Mouse (Mus musculus) neural tube, embryonic 11.5 days (tissue): Measurements from ENCODE around the gene Cadm2. TPM values are rescaled to one million over a fixed set of nuclear protein-coding genes. Genes with fewer than 3 reads are reported as not detected.
A peak's percentile ranks its signal among the peaks of the same experiment; 100 is the strongest.

Source experiments
- ATAC-seq: fragments of 200-750 bp; cut with Nextera tagmentation; 2 replicates; pipeline ENCODE4 v1.8.0; 2017; ENCODE audit warnings: moderate number of reproducible peaks, mild to moderate bottlenecking, moderate TSS enrichment, moderate library complexity; ENCODE audit not compliant: insufficient read depth, low FRiP score, low TSS enrichment
- DNase-seq: peaks from one replicate; pipeline ENCODE4 v3.0.0-alpha.2; 2015; ENCODE audit warnings: low spot score
- H3K27ac ChIP-seq: fragments of 300-500 bp; sonication (generic); 2 replicates; pipeline ENCODE4 v1.5.1; 2014; ENCODE audit warnings: low read depth, mild to moderate bottlenecking, low read length
- H3K27me3 ChIP-seq: fragments of 300-500 bp; sonication (generic); 2 replicates; pipeline ENCODE4 v1.6.1; 2014; ENCODE audit warnings: mild to moderate bottlenecking, low read length, mixed read lengths; ENCODE audit not compliant: control insufficient read depth, insufficient read depth
- H3K36me3 ChIP-seq: fragments of 300-500 bp; sonication (generic); 2 replicates; pipeline ENCODE4 v1.6.1; 2014; ENCODE audit warnings: mild to moderate bottlenecking, low read length, moderate library complexity, mixed read lengths; ENCODE audit not compliant: control insufficient read depth, insufficient read depth
- H3K4me1 ChIP-seq: fragments of 300-500 bp; sonication (generic); 2 replicates; pipeline ENCODE4 v1.6.1; 2014; ENCODE audit warnings: low read length, mixed read lengths; ENCODE audit not compliant: control insufficient read depth, insufficient read depth
- H3K4me2 ChIP-seq: fragments of 300-500 bp; sonication (generic); 2 replicates; pipeline ENCODE4 v1.6.1; 2014; ENCODE audit warnings: low read depth, mild to moderate bottlenecking, moderate library complexity
- H3K4me3 ChIP-seq: fragments of 300-500 bp; sonication (generic); 2 replicates; pipeline ENCODE4 v1.5.1; 2014; ENCODE audit warnings: low read depth, low read length
- H3K9ac ChIP-seq: fragments of 300-500 bp; sonication (generic); 2 replicates; pipeline ENCODE4 v1.6.1; 2014; ENCODE audit warnings: mild to moderate bottlenecking, low read length
- H3K9me3 ChIP-seq: fragments of 300-500 bp; sonication (generic); 2 replicates; pipeline ENCODE4 v1.6.1; 2016; ENCODE audit warnings: low read length; ENCODE audit not compliant: control insufficient read depth
- WGBS: fragments of 180-500 bp; shearing (Covaris S2); extraction: QIAGEN DNeasy Blood & Tissue Kit; methylation state at CpG from one replicate; pipeline ENCODE4 v1.1.7; 2014; 5-methylcytosine and 5-hydroxymethylcytosine counted together
- polyA plus RNA-seq: library from polyadenylated mRNA; unstranded; fragments of >200 nt; fragmentation: Nextera tagmentation; extraction: Ambion mirVana; gene quantifications from 2 replicates; pipeline ENCODE4 v1.2.1, GENCODE M21; 2014

Cadm2 gene
- polyA plus RNA-seq, 1 experiment from 2014 or later = 5.2 TPM

DNA sequence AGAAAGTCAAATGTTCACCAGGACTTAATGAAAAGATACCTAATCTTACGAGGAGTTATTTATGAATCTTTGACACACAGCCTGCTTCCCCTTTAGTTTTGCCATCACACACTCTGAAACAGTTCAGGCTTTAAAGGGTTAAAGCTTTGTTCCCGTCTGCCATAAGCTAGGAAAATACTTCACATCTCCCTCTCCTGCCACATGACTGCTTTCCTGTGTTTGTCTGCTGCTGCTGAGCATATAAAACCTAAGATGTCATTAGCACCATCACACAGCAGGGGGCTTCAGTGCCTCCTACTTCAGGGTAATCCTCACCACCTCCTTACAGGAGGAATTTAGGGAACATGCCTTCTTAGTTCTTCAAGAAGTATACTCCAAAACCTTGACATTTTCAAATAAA lies 6.8 kb downstream of the Cadm2 start:
- Histone ChIP-seq H3K4me3 (no peak overlapping the region), H3K4me2 (no peak overlapping the region), H3K36me3 (no peaks in the 10 kb centered on the region), H3K4me1 (no peaks in the 10 kb centered on the region), H3K9me3 (no peaks in the 10 kb centered on the region), H3K9ac (no peak overlapping the region), H3K27me3 (no peaks in the 10 kb centered on the region), H3K27ac (no peak overlapping the region)
- WGBS = 26% methylated on average over 2 of the region's 2 CpGs
- DNase-seq = peak; percentile 59
- ATAC-seq = no peak

DNA sequence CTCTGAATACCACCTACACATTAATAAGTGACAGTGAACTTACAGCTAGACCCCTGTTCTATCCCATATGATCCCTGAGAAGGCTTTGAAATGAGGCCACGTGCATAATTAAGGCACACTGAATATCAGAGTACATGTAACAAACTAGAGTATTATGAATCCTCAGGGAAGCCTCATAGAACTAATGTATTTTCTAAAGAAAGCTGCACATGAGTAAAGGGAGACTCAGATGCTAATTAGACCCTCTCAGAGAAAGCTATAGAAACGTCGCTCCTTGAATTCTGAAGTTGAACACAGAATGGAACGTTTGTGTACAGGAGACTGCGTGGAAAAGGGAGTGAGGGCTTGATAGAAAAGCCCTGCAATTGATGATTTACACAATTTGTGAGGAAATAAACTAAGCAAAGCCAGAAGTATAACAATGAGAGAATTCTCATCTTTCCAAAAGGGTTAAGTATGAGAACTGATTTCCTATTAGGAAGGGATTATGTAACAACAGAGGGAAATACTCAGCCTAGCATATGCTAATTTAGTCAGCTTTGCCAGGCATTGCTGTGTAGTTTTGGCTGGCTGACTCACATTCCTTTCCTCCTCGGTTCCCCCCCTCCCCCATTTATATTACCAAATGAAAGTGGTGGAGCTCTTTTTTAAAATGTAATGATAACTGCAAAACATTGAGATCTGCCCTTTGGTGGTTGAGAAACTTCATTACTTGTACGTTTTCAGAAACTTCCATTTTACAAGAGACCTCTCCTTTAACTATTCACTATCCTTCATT lies 9.6 kb downstream of the Cadm2 start:
- Histone ChIP-seq H3K9ac (no peak overlapping the region), H3K9me3 (no peaks in the 10 kb centered on the region), H3K4me1 (no peaks in the 10 kb centered on the region), H3K4me3 (no peak overlapping the region), H3K4me2 (no peak overlapping the region), H3K36me3 (no peaks in the 10 kb centered on the region), H3K27me3 (no peaks in the 10 kb centered on the region), H3K27ac (no peak overlapping the region)
- DNase-seq (no peak), ATAC-seq (no peak)
- 38% methylated on average over 7 of the region's 7 CpGs for WGBS

DNA sequence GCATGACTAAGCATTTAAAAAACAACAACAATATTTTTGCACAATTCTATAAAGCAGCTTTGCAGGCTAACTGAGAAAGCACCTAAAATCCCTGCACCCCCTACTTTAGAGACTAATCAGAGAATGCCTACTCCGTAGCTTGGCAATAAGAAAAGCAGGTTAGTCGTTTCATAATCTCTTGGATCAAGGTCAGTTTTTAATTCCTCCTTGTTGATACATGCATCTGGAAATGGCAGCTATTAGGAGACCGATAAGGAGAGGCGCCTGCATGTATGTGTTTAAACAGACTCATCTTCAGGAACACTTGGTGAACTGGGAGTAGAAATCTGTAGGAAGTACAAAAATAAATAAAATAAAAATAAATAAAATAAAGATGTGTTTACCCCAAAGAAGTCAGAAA lies 11.6 kb downstream of the Cadm2 start:
- no peaks in the 10 kb centered on the region for H3K27me3 ChIP-seq
- no peak overlapping the region for H3K4me3 ChIP-seq
- ATAC-seq = no peak
- H3K9me3 ChIP-seq = no peaks in the 10 kb centered on the region
- no peak overlapping the region for H3K27ac ChIP-seq
- 83% methylated on average over 4 of the region's 4 CpGs for WGBS
- no peaks in the 10 kb centered on the region for H3K4me1 ChIP-seq
- H3K9ac ChIP-seq = no peak overlapping the region
- no peak for DNase-seq
- H3K4me2 ChIP-seq = no peak overlapping the region
- no peaks in the 10 kb centered on the region for H3K36me3 ChIP-seq

DNA sequence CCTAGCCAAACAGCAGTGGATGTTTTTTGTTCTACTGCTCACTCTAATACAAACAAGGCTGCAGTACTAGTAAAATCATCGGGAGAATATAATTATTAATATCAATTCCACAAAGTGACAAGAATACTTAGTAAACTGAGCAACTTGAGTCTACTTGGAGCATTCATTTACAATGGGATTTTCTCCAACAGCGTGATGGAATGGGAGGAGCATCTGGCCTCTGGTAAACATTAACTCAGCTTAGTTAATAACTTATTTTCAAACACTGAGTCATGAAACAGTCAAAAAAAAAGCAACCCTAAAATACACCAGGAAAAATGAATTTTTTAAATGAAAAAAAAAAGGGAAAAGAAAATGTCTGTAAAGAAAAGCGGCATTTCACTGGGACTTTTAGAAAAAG lies 12.2 kb downstream of the Cadm2 start:
- ATAC-seq = no peak
- Histone ChIP-seq H3K4me2 (no peak overlapping the region), H3K9ac (no peak overlapping the region), H3K27me3 (no peaks in the 10 kb centered on the region), H3K27ac (no peak overlapping the region), H3K36me3 (no peaks in the 10 kb centered on the region), H3K9me3 (no peaks in the 10 kb centered on the region), H3K4me3 (no peak overlapping the region), H3K4me1 (no peaks in the 10 kb centered on the region)
- 78% methylated on average over 3 of the region's 3 CpGs for WGBS
- DNase-seq = no peak

DNA sequence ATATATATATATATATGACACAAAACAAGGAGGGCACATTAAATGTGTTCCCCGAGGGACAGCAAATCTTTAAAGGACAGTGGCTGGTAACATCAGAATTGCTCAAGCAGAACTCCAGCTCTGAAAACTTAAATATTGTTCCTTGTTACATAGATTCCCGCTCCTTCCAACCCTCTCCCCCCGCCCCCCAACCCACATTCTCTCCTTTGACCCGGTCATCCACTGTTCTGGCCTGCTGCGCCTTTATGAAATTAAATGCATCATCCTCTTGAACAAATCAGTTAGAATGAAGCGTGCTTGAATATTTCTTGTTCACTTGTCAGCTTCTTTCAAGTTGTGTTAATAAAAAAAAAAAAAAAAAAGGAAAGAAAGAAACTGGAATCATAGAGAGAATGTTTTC lies 15.0 kb downstream of the Cadm2 start:
- DNase-seq = no peak
- no peaks in the 10 kb centered on the region for H3K36me3 ChIP-seq
- H3K27me3 ChIP-seq = no peaks in the 10 kb centered on the region
- no peaks in the 10 kb centered on the region for H3K9me3 ChIP-seq
- 69% methylated on average over 6 of the region's 6 CpGs for WGBS
- H3K4me3 ChIP-seq = no peak overlapping the region
- ATAC-seq = no peak
- no peak overlapping the region for H3K9ac ChIP-seq
- no peaks in the 10 kb centered on the region for H3K4me1 ChIP-seq
- H3K27ac ChIP-seq = no peak overlapping the region
- H3K4me2 ChIP-seq = no peak overlapping the region

DNA sequence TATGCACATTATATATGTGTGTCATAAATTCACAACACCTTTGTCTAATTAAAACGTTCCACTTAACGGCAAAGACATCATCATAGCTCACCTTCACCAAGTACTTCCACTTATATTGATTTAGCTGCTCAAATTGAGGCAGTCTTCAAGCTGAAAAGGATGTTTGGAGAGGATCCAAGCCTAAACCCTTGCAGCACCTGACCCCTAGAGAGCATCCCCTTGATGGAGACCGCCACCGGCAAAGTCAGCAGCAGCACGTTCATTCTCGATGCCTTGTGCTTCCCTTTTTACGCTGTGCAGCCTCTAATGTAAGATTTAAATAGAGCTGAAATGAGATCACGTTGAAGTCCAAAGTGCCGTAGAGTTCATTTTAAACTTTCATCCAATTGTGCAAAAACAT lies 20.7 kb downstream of the Cadm2 start:
- H3K36me3 ChIP-seq = no peaks in the 10 kb centered on the region
- H3K27me3 ChIP-seq = no peaks in the 10 kb centered on the region
- ATAC-seq = no peak
- H3K4me1 ChIP-seq = no peaks in the 10 kb centered on the region
- H3K27ac ChIP-seq = no peak overlapping the region
- no peak overlapping the region for H3K9ac ChIP-seq
- WGBS = 85% methylated on average over 9 of the region's 9 CpGs
- no peak for DNase-seq
- H3K9me3 ChIP-seq = no peaks in the 10 kb centered on the region
- H3K4me2 ChIP-seq = no peak overlapping the region
- H3K4me3 ChIP-seq = no peak overlapping the region

DNA sequence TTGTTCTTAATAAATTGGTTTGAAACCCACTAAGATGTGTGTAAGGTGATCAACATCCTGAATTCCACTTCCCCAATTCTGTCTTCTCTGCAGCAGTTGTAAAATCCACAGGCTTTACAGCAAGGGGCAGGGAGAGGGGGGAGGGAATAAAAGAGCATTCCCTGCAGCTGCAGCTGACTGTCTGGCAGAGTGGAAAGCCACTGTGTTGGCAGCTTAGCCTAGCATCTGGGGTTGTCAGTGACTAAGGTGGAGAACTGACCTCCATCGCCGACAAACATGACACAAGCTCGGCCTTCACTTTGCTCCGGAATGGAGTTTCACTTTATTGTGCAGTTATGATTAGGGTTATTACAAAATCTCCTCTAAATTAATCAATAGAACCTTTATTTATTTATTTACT lies 21.9 kb downstream of the Cadm2 start:
- Histone ChIP-seq H3K4me2 (no peak overlapping the region), H3K36me3 (no peaks in the 10 kb centered on the region), H3K9ac (no peak overlapping the region), H3K4me3 (no peak overlapping the region), H3K9me3 (no peaks in the 10 kb centered on the region), H3K4me1 (no peaks in the 10 kb centered on the region), H3K27me3 (no peaks in the 10 kb centered on the region), H3K27ac (no peak overlapping the region)
- WGBS = 62% methylated on average over 4 of the region's 4 CpGs
- DNase-seq (no peak), ATAC-seq (no peak)

DNA sequence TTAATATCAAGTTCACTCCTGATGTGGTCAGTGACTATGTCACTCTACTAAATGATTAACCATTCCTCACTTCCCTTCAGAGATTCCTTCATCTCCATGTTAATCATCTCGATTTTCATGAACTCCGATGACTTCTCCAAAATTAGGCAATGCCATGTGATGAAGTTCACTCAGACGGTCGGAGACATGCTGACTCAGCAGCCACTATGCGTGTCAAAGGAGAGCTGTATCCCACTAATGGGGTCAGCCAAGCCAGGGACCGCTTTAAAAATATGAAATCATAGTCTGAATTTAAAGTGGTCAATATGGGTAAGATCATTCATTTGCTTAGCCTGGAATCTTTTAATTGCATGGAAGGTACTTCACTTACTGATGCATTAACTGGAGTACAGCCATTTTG lies 29.7 kb downstream of the Cadm2 start:
- Histone ChIP-seq H3K9me3 (no peaks in the 10 kb centered on the region), H3K4me1 (no peaks in the 10 kb centered on the region), H3K36me3 (no peaks in the 10 kb centered on the region), H3K4me3 (no peak overlapping the region), H3K27me3 (no peaks in the 10 kb centered on the region), H3K27ac (no peak overlapping the region), H3K9ac (no peak overlapping the region), H3K4me2 (no peak overlapping the region)
- DNase-seq (no peak), ATAC-seq (no peak; the same call in 1 of the 2 replicates)
- 82% methylated on average over 6 of the region's 6 CpGs for WGBS

DNA sequence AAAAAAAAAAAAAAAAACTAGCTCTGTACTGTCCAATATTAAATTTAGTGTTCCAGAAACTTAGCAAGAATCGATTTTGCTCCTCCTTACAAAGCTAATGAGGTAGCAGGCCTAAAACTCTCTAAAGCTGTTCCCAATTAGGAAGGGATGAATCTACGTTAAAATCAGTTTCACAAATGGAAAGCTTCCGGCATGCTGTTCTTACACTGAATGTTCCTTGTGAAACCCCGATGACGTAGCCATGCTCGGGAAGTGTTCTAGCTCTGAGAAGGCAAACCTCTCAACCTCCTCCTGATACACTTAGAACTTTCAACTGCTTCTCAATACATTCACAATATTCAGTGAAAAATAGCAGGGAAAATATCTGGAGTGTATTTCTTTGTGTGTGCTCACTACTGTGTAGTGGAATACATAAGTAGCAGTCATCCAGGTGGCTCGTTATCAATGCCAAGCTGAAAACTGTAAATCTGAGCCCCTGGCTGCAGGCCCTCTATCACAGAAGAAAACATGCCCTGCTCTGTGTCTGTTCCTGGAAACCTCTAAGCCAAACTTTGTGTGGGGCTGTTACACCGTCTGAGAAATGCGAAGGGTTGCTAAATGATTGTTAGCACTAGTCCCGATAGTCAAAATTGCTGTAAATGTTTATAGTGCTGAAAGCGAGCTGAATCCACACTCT lies 41.7 kb downstream of the Cadm2 start:
- DNase-seq = no peak
- H3K9ac ChIP-seq = no peak overlapping the region
- no peak overlapping the region for H3K4me3 ChIP-seq
- no peaks in the 10 kb centered on the region for H3K4me1 ChIP-seq
- H3K9me3 ChIP-seq = no peaks in the 10 kb centered on the region
- 90% methylated on average over 11 of the region's 11 CpGs for WGBS
- ATAC-seq = no peak
- H3K36me3 ChIP-seq = no peaks in the 10 kb centered on the region
- no peaks in the 10 kb centered on the region for H3K27me3 ChIP-seq
- no peak overlapping the region for H3K4me2 ChIP-seq
- H3K27ac ChIP-seq = no peak overlapping the region
